Mouse (Mus musculus): ENCODE results near the gene Klrg1. TPM values are rescaled to one million over a fixed set of nuclear protein-coding genes. Genes with fewer than 3 reads are reported as not detected.

Gene Klrg1
- polyA plus RNA-seq, 1 experiment from 2014 or later, result 0.18 TPM

- Histone ChIP-seq H3K9me3 (no peaks in the 10 kb centered on the region), H3K27me3 (no peaks in the 10 kb centered on the region), H3K4me2 (no peak overlapping the region), H3K36me3 (replicated peaks) (no peaks in the 10 kb centered on the region), H3K27ac (no peak overlapping the region), H3K4me1 (no peaks in the 10 kb centered on the region), H3K9ac (no peak overlapping the region), H3K4me3 (replicated peaks) (no peak overlapping the region)
- no peak for ATAC-seq (ENCODE audit: low FRiP score)
- WGBS, result 48% methylated on average over 1 of the region's 1 CpGs
Observed at GRCm38 (mm10) chr6:122252146-122252545, 30.5 kb downstream of the Klrg1 start.

- H3K4me1 ChIP-seq, result no peaks in the 10 kb centered on the region
- no peaks in the 10 kb centered on the region for H3K27me3 ChIP-seq
- no peaks in the 10 kb centered on the region for H3K9me3 ChIP-seq
- 80% methylated on average over 4 of the region's 4 CpGs for WGBS
- no peak overlapping the region for H3K4me2 ChIP-seq
- no peak overlapping the region for H3K27ac ChIP-seq
- H3K36me3 ChIP-seq (replicated peaks), result no peaks in the 10 kb centered on the region
- H3K4me3 ChIP-seq (replicated peaks), result no peak overlapping the region
- no peak for ATAC-seq (ENCODE audit: low FRiP score)
- H3K9ac ChIP-seq, result no peak overlapping the region
Observed at GRCm38 (mm10) chr6:122250033-122250432, 32.6 kb downstream of the Klrg1 start.

Other genes starting within 250 kb of the Klrg1 start
- 68.7 and 70.6 TPM in 2 replicates for gene M6pr, start 25.8 kb upstream of the Klrg1 start, polyA plus RNA-seq (2016; fragmentation: Nextera tagmentation; extraction: Ambion mirVana)
- 34.4 and 37.5 TPM in 2 replicates for gene Phc1, start 57.7 kb upstream of the Klrg1 start, polyA plus RNA-seq (2016; fragmentation: Nextera tagmentation; extraction: Ambion mirVana)
- gene Rimklb, start 215.9 kb upstream of the Klrg1 start, polyA plus RNA-seq (2016; fragmentation: Nextera tagmentation; extraction: Ambion mirVana), result 81.6 and 84.6 TPM in 2 replicates
- 0.51 and 0.75 TPM in 2 replicates for gene Mfap5, start 223.0 kb upstream of the Klrg1 start, polyA plus RNA-seq (2016; fragmentation: Nextera tagmentation; extraction: Ambion mirVana)